Mouse (Mus musculus) layer of hippocampus, adult 8-10 months (tissue): Measurements from ENCODE around the gene Zfp382. TPM values are rescaled to one million over a fixed set of nuclear protein-coding genes. Genes with fewer than 3 reads are reported as not detected.
A peak's percentile ranks its signal among the peaks of the same experiment; 100 is the strongest.
"Not testable (repeated sequence)": the region's sequence is repeated elsewhere in the genome, so short reads cannot be mapped to it uniquely, and the experiment has no call there.

ENCODE experiments used
- DNase-seq, 2 experiments: peaks; one replicate each; pipeline ENCODE4 v3.0.0; 2022; ENCODE audit warnings: low spot score in 2 of 2
- total RNA-seq, 4 experiments: library from RNA; stranded (reverse); gene quantifications; 2 replicates each; pipeline ENCODE4 v1.2.4; 2022

The Zfp382 gene
- 10 to 100 TPM; 28.6 to 34.1 (median 31.2) TPM for total RNA-seq

DNA sequence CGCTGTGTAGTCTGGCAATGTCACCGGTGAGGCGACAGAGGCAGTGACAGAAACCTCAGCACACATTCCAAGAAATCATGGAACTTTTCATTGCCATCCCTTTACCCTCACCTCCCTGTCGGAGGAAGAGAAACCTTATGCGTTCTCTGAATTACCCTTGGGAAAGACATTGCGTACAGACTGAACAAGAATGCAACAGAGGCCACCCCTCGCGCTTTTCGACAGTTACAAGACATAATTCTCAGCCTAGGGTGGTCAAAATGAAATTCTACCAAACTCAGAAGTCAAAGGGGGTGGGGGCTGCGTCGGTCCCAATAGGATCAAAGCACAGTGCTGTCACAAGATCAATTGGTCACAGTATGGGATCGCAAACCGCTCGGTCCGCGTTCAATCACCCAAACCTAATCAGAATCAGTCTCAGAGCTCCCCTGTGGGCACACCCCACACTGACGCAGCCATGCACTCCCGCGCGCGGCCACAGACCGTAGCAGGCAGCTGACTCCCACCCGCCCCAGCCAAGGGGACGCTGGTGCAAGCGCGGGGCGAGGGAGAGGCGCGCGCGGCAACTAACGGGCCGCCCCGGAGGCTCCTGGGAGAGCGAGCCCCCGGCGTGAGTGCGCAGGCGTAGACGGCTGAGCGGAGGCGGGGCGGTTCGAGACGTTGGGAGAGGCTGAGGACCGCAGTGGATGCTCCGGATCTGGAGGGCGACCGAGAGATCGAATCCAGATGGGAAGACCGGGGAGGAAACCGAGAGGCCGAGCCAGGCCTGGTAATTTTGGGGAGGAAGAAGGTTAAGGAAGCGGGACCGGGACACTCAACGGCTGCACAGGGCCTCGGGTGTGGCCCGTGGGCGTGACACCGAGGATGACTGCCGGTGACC is at the start of gene Zfp382:
Gene Zfp382 (plus strand): TSS at position 635 of the 880 bp plus-strand sequence.
- peak; percentile 75 to 84 for DNase-seq

DNA sequence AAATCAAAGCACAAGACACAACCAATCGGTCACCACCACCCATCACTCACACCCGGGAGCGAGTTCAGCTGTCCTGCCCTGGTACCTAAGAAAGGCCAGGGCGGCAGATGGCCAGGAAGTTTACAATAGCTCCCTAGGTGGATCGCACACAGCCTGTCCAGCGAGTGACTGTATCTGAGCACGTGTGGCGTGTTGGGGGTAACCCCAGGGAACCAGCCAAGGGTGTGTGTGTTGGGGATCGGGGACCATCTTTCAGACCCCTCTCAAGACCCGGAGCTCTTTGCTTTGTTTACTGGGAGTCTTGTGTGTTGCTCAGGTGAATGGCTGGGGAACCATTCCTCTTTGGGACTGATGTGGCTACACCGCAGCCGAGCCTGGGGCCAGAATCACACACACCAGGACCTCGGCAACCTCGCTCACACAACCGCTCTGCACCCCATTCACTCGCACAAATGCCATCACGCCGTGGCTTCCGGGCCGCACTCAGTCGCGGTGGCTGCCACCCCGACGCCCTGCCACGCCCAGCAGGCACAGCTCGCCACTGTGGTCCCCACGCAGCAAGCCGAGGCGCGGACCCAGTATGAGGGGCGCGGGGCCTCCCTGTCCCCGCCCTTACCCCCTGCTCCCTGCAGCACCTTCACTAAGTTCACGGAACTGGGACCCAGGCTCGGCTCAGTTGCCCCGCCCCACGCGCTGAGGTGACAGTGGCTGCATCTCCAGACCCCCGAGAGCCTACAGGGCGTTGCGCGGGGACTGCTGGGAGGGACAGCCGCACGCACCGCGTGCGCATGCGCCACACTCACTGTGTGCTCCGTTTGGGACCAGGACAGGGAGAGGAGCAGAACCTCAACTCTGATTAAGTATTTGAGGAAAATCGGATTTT is 49.4 kb upstream of the Zfp382 start, which contains the start of gene Zfp82:
Gene Zfp82 (minus strand): TSS at position 755 of the 883 bp plus-strand sequence.
- DNase-seq, result peak; percentile 57 to 79

DNA sequence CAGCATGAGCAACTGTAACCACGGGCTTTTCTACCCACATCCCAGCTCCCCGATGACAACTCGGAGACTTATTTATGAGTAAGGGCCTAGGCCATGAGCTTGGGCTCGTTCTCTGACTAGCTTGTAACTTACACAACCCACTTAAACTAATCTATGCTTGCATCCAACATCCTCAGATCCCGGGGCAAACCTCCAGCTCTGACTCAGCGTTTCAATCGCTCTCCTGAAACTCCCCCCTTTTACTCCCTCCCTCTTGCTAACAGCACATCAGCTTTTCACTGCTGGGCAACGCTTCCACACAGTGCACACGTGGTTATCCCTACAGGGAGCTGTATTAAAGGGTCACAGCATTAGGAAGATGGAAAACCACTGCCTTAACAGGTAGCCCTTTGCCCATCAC is 35.2 kb upstream of the Zfp382 start:
- DNase-seq, result no peak

DNA sequence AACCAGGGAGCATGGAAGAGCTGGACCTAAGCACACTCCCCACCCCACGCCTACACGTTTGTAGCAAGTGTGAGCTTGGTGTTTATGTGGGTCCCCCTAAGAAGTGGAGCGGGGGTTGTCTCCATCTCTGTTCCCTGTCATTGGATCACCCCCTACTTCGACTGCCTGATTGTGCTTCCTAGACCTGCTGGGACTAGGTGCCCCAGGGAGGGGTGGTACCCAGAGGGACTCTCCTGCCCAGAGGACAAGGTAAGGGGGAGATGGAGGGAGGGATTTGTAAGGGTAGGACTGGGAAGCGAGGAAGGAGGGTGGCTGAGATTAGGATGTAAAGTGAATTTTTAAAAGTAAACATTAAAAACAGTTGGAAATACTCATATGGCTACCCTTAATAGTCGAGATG is 32.3 kb upstream of the Zfp382 start:
- DNase-seq, result no peak

DNA sequence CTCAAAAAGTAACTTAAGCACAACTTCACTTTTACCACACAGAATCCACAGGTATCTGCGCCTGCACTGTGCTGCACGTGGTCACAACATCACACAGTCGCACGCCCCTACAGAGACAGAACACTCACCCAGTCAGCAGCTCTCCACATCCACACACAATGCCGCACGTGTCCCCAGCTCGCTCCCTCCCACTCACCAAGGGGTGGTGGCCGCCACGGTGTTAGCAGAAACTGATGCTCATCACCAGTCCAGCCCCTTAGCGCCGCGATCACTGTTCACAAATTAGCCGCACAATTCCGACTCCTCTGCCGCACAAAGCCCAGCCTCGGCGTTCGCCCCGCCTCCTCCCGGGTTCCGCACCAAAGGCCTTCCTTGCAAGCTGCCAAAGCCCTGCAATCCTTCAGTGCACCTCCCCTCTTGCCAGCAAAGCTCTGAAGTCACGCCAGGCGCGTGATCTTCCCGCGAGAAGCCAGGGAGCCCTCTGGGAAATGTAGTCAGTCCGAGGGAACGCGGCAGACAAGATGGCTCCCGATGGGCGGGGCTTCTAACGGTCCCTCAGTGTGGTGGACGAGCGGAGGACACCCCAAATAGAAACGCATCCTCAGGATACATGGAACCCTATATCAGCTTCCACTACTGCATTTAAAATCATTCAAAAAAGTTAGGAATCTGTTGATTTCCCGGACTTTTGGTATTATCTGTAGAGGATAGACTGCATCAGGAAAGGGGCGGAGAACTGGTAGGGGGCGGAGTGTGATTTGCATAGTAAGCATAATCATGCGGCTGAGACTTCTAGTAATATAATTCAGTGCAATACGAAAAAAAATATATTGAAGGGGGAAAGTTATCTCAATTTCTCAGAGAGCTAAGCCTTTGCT is 31.4 kb upstream of the Zfp382 start, which contains the start of the genes Gm26920 and Zfp566:
Gene Gm26920 (minus strand): TSS at position 319 of the 878 bp plus-strand sequence.
Gene Zfp566 (minus strand): TSS at position 436 of the 878 bp plus-strand sequence.
- DNase-seq, result peak; percentile 96 to 97

DNA sequence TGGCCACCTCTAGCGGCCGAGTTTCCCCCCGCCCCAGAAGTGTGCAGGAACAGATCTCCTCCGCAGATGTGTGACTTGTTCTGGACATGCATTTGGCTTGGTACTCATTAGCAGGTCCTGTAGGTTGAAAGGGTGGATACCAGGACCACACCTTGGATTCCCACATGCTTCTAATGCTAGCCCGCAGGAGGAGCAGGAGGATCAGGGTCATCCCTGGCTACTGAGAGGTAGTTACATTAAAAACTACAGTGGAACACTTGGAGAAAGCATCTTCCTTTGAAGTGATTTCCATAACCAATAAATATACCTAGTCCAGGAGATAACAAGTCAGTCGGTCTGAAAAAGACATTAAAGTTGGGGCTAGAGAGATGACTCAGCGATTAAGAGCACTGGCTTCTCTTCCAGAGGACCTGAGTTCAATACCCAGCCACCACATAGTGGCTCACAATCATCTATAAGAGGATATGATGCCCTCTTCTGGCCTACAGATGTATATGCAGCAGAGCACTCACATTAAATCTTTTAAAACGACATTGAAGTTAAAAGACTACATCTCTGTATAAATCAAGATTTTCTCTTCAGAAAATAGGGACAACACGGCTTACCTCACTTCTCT is 30.7 kb upstream of the Zfp382 start:
- no peak for DNase-seq

DNA sequence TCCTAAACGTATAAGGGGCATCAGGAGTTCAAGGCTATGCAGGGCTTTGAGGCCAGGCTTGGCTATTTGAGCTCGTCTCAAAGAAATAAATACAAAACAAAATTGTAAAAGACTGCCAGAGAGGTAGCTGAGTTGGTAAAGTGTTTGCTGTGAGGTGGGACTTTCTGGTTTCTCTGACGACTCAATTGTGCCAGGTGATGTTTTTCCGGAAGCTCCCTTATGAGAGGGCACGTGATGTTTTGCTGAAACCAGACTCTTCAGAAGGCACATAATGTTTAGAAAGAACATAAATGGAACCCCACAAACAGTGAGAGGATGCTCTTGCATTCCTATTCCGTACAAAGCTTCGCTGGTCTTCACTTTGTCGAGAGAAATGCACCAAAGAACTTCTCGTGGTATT is 29.1 kb upstream of the Zfp382 start:
- DNase-seq, result no peak

DNA sequence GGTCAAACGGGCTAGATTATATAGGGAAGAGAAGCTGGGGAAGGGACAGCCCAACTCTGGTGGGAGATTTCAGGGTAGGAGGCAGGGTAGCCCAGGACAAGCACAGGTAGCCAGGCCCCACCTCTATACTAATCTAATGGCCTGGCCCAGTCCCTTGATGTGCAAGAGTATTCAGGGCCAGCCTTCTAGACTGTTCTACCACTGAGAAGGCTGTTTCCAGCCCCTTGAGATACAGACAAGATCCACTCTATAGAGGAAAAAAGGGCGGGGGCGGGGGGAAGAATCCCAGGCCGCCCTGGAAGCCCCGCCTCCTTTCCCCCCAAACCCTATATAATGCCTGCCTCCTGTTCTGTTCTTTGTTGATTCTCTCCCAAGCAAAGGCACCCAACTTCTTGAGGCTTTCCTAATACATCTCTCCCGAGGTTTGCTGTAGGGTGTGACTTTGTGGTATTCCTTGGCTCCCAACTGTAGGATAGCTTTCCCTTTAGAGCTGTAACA is 27.8 kb upstream of the Zfp382 start:
- DNase-seq, result no peak

DNA sequence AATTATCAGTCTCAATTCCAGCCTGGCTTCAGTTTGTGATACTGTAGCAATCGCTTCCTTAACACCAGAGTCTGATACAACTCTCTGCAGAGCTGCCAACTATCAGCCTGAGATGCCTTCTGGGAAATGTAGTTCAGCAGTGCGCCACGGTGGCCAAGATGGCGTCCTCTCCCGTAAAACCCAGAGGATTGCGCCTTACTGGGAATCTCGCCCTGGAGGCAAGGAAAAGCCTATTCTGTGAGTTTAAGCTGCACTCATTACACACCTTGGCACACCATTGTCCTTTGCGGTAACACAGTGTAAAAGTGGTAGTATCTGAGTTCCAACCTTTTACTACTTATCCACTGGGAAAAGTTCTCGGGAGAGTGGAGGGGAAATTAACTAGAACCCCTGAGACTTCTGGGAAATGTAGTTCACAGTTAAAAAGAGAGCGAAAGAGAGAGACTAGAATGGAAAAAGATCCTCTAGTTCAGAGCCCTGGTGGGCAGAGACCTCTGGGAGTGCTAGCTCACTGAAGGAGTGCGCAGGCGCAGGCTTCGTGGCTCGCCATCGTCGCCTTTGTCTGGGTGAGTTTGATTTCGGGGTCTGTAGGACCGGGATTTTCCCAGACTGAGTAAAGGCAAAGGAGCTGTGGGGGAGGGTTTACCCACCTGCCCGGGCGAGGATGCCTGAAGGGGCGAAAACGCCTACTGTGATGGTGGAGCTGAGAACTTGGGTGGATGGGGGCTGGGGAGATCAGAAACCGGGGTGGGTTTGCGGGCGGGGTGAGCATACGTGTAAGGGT is 26.9 kb upstream of the Zfp382 start, which contains the start of gene Zfp260:
Gene Zfp260 (plus strand): TSS at position 132 of the 784 bp plus-strand sequence.
- peak; percentile 87 to 91 for DNase-seq

DNA sequence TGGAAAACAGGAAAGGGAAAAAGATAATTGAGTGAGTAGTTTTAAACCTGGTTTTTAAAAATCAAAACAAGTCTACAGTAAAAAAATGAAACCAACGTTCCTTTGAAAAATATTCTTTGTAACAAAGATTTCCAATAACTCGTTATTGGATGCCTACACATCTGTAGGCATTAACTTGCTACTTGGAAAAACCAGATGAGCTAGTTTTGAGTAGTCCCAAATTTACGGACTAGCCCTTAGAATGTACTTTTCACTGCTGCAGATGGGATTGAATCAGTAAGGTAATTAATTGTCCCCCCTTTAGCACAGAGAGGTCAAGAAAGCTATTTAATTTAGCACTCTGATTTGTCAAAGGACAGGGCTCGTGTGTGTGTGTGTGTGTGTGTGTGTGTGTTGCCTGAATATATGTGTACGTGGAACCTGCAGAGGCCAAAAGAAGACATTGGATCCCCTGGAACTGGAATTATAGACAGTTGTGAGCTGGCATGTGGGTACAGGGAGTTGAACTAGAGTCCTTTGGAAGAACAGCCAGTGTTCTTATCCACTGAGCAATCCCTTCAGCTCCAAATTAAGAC is 26.1 kb upstream of the Zfp382 start:
- no peak for DNase-seq

DNA sequence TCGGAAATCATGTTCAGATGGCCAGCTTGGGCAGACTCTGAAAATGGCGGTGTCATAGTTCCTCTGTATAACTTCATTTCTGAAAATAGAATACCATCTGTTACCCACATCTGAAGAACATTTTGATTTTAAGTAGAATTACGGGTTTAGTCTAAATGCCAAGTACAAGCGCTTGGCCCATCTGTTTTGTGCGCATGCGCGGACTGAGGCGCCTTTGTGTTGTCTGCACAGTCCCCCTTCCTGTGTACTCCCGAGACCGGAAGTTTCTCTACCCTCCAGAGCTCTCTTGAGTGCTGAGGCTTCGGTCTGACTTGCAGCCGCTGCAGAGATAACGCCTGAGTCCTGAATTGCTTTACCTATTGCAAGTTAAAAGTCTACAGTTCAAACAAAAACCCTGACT is 22.4 kb upstream of the Zfp382 start:
- peak; percentile 82 to 87 for DNase-seq

DNA sequence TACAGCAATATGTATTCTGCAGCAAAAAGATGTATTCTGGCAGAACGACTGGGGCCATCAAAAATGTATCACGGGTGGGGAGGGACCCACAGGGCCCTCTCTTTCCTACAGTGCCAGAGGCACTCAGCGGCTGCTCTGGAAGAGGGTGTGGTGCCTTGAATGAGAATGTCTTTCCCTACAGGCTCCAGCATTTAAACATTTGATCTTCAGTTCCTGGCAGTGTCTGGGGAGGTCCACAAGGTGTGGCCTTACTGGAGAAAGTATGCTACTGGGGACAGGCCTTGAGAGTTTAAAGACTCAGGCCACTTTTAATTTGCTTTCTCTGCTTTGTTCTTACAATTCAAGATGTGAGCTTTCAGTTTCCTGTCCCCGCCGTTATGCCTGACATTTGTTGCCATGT is 5.7 kb upstream of the Zfp382 start:
- no peak for DNase-seq

DNA sequence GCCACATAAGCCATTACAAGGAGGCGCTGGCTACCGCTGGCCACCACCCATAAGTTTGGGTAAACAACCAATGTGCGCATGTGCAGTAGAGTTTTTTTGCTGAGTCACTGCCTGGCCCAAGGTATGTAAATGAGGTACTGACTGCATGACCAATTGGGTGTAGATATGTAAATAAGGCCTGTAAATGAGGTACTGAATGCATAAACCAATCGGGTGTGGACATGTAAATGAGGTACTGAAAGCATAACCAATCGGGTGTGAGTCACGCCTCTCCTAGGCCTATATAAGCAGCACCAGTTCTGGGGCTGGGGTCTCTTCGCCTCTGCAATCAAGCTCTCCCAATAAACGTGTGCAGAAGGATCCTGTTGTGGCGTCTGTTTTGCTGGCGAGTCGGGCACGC is 3.8 kb upstream of the Zfp382 start:
- DNase-seq, result not testable (repeated sequence)

DNA sequence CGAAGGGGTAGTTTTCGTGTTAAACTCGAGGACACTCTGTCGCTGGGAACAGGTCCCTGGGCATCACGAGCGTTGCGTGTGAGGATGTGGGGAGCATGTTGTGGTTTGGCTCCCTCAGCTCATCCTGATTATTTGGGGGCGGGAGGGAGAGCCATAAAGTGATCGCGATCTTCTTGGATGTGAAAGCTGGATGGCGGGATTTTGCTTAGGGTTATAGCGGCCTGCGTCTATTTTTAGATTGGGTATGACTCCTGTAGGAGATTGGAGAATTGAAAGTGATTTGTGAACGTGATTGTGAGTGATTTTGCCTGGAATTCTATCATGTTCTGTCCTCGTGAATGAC is 417 bp downstream of the Zfp382 start:
- no peak for DNase-seq

DNA sequence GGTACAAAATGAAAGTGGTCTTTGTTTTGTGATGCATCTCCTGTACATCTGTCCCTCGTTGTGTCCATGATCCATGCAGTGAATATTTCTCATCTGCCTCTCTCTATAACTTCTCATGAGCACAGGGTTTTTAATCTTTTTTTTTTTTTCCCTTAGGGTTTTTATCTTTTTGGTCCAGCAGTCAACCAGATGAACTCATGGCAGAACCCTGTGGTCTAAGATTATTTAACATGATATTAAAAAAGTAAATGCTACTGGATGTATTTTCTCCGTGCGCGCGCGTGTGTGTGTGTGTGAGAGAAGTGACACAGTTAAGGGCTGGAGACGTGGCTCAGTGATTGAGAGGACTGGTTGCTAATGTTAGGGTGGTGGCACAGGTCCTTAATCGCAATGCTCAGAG is 8.2 kb downstream of the Zfp382 start:
- no peak for DNase-seq

DNA sequence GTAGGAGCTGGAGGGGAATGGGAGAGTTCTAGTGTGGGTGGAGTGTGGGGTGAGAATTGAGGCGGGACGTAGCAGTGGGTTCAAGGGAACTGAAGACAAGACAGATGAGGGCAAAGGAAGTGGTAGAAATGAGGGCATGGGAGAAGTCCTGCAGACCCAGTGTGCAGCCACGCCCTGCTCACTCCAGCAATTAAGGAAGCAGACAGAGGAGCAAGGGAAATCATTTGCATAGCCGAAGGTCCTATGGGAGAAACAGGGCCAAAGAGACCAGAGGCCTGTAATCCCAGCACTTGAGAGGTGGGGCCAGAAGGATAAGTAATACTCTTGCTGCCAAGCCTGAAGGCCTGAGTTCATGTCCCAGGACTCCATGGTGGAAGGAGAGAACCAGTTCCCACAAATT is 10.7 kb downstream of the Zfp382 start:
- DNase-seq, result no peak

DNA sequence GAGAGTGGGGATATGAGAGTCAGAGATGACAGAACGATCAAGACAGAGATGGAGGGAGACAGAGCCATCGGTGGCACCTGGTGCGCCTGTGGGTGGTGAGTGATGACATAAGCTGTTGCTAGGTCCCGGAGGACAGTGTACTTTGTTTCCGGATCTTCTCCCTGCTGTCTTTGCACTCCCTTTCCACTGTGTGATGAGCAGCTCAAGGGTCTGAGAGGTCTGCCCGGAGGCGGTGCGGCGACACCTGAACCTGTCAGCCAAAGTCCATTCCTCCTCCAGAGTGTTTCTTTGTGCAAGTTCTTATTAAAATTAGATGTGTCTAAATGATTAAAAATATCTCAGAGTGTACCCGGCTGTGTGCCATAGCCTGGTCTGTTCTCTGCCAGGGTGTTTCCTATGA is 15.1 kb downstream of the Zfp382 start:
- DNase-seq, result no peak

DNA sequence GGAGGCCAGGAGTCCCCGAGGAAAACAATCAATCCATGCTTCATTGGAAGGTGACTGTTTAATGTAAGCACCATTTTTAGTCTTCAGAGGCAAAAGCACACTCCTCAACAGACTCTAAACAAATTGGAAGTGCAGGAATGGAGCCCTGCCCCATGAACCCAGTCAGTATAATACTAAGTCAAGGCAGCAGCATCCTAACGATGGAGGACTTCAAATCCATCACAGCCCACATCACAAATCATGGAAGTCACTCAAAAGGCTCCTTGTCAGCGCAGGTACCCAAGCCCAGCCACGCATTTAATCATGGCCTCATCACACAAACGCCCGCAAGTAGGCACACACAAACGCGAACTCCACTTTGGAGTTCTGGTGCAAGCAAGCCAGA is 21.4 kb downstream of the Zfp382 start:
- DNase-seq, result no peak

DNA sequence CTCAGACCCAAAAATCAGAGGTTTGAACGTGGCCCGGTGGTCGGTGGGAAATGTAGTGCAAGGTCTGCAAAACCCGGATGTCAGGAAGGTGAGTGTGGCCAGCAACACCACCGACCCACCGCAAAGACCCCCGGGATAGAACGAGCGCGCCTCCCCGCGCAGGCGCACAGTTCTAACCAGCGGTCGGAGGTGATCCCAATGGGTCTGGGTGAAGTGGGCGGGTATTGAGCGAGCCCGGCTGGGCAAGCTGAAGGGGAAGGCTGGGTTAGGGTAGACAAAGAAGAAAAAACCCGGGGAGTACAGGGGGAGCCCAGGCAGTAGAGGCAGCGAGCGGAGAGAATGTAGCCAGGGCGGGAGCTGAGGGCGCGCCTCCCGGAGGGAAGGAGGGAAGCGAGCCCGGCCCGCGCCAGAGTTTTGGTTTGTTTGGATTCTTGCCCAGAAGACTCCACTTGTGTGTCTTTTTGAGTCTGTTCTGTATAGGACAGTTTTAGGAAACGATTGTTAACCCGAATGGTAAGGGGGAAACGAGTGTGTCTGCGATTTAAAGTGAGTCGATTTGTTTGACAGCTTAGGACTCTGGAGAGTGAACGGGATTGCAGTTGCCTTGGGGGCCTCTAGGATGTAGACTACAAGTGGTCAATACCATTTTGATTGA is 21.9 kb downstream of the Zfp382 start:
- peak; percentile 62 to 65 for DNase-seq
